Mouse (Mus musculus): Measurements from ENCODE around the gene Il9r. TPM values are rescaled to one million over a fixed set of nuclear protein-coding genes. Genes with fewer than 3 reads are reported as not detected.

The Il9r gene
- total RNA-seq, 1 experiment from 2014 or later = 0.41 TPM

DNA sequence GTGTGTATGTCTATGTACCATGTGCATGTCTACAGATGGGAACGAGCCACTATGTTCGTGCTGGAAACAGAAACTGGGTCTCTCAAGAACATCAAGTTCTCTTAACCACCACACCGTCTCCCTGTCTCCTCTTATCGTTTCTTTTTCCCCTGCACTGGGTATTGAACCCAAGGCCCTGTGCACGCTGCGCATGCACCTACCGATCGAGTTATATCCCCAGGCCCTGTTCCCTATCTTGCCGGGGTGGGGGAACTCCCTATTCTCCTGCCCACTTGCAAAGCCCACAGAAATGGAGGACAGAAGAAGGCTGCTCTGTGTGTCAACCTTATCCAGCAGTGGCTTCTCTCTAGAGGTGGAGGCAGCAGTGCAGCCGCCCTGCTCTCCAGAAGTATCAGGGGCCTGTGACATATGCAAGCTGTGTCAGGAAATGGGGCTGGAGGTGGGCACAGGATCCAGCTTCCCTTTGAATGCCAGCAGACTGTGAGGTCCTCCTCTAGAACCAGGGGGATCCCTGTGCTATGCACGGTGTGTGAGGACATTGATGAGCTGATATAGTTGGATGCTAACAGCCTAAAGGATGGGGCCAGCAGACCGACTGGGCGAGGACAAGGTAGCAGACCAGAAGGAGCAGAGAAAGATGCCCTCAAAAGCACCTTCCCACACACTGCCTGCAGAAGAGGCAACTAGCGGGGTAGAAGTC is 1.7 kb downstream of the Il9r start:
- peak; percentile 2 for DNase-seq

DNA sequence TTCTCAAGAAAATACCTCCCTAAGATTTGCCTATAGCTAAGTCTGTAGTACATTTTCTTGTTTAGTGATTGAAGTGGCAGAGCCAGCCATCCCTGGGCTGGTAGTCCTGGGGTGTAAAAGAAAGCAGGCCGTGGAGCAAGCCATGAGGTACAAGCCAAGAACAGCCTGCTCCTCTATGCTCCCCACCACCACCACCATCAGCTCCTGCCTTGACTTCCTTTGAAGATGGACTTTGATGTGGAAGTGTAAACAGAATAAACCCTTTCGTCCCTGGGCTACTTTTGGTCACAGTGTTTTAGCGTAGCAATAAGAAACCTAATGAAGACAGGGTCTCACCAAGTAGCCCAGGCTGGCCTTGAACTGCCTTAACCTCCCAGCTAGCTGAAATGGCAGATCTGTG is 2.3 kb downstream of the Il9r start:
- DNase-seq = peak; percentile 0

DNA sequence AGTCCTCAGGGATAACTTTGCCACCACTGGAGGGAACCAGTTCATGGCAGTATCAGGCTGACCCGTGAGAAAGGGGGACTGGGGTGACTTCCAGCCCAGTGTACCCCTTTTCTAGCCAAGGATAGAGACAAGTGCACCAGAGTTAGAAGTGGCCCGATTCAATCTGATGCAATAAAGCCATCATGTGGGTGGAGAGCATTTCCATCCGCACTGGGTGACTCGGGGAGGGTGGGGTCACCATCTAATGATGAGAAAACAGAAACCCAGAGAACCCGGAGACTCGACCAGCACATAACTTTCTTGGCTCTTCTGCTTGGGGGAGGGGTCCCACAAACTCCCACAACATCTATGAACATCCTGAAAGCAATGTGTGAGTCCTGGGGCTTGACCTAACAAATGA is 3.4 kb downstream of the Il9r start:
- peak; percentile 2 for DNase-seq

- DNase-seq = no peak
Measured at GRCm38 (mm10) chr11:32195867-32196540, 4.1 kb downstream of the Il9r start.

- no peak for DNase-seq
Measured at GRCm38 (mm10) chr11:32194626-32195025, 5.5 kb downstream of the Il9r start.

- no peak for DNase-seq
Measured at GRCm38 (mm10) chr11:32194086-32194485, 6.0 kb downstream of the Il9r start.

DNA sequence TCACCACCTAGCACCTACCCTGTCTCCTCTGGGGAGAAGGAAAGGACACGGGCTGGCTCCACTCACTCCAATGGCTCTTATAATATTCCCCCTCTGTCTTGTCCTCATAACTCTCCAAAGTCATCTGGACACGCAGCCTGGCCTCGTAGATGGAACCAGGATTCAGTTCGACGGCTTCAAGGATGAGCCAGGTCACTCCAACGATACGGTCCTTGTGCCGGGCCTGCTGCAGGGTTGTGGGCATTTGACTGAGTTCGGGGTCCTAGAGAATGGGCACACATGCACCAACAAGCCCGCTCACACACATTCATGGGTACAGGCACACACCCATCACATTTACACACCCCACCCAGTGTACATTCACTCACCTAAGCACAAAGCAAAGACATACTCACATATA is 6.9 kb downstream of the Il9r start:
- DNase-seq = no peak

DNA sequence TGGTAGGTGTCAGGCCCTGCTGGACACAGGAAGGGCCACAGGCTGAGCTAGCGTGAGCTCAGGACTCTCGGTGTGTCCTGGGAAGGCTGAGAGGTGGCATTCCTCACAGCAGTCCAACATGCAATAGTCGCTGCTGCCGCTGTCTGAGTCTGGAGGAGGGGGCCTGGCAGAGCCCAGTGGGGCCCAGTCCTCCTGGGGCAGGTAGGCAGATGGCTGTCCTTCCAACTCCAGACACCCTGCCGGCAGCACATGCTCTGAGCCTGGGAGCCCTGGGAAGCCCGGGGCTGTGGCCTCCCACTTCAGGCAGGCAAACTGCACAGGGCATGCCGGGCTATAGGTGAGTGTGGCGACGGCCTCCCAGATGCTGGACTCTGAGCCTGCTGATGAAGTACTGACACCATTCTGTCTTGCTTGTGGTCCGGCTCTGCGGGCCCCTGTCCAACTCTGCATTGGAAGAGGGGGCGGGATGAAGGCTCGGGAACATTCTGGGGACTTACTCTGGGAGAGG is 9.4 kb downstream of the Il9r start:
- DNase-seq = no peak

DNA sequence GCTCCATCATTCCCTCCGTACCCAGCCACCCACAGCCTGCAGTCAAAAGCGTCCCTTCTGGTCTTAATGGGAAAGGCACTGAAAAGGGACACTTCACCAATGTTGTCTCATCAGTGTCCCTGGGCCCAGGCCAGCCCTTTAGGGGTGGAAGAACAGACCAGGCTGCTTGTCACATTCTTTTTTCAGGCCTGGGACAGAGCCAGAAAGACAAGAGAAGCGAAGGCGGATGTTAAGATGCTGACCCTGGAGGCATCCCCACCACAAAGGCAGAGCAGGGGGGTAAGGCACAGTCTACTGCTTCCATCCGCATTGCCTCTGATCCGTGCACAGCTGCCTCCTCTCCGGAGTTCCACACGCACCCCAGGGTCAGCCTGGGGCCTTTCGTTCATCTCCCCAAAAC is 10.0 kb downstream of the Il9r start:
- no peak for DNase-seq

DNA sequence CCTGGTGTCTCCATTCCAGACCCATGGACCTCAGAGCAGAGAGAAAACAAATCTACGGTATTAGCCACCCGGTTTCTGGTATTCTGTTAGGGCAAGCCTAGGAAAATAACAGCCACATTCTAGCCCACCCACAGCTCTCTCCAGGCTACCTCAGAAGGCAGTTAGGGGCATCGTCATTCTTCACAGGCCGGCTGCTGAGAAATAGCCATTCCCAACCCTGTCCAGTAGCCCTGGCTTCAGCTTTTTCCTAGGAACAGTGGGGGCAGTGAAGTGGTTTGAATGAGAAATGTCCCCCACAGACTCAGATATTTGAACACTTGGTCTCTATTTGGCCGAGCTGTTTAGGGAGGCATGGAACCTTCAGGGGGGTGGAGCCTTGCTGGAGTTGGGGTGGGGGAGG is 10.6 kb downstream of the Il9r start:
- DNase-seq = no peak

- DNase-seq = no peak
Measured at GRCm38 (mm10) chr11:32188881-32189280, 11.2 kb downstream of the Il9r start.

GRCm38 (mm10) chr11:32187256-32187655 is 12.8 kb downstream of the Il9r start:
- DNase-seq = no peak

- DNase-seq = no peak
Measured at GRCm38 (mm10) chr11:32186031-32186430, 14.0 kb downstream of the Il9r start.

- DNase-seq = no peak
Measured at GRCm38 (mm10) chr11:32184469-32184868, 15.6 kb downstream of the Il9r start.

DNA sequence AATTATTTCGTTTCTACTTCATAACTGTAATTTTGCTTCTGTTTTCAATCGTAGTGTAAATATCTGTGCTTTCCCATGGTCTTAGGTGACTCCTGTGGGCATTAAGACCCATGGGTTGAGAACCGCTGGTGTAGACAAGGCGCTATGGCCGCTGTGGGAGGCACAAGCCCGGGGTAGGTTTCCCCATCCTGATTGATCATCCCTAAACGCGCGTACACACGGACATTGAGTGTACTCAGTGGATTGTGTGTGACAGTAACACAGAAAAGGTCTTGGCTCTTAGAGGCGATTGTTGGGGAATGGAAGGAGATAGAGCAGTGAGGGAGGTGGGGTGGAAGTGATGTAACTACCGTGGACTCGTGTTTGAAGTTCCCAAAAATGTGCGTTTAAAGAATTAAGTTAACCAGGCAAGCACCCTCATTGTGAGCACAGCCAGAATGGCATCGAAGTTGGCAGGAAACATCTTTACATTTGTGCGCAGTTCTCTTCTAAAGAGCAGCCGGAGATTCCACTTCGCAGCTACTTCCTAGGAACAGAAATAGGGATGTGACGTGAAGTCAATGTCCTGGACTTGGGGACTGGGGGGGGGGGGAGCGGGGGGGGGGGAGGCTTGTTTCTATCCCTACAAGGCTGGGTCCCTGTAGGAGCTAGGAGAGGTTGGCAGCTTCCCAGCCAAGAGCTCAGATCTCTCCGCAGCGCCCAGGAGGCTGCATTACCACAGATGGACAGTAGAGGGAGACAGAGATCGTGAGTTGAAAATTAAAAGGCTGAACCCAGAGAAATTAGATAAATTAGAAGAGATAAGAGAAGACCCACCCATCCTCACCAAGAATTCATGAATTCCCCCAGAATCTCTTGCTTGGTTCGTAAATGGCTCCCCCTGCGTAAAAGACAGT is 17.9 kb downstream of the Il9r start:
- DNase-seq = peak; percentile 85

DNA sequence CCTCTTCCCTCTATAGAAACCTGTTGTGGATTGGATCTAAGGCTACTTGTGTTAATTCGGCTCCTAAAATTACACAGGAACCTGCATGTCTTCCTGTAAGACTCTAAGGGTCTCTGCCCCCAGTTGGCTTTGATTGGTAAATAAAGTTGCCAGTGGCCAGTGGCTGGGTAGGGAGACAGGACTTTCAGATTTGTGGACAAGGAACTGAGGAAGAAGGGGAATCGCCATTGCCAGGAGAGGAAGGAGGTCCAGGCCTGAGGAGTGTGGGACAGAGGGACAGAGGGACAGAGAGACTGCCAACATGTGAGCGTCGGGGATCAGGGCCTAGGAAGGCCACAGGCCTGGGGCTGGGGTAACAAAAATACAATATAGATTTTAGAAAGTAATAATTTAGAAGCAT is 18.8 kb downstream of the Il9r start:
- no peak for DNase-seq

- DNase-seq = no peak
Measured at GRCm38 (mm10) chr11:32178506-32178905, 21.6 kb downstream of the Il9r start.

- no peak for DNase-seq
Measured at GRCm38 (mm10) chr11:32166683-32167082, 33.4 kb downstream of the Il9r start.

GRCm38 (mm10) chr11:32161922-32162804 is 37.9 kb downstream of the Il9r start:
- DNase-seq = peak; percentile 84

DNA sequence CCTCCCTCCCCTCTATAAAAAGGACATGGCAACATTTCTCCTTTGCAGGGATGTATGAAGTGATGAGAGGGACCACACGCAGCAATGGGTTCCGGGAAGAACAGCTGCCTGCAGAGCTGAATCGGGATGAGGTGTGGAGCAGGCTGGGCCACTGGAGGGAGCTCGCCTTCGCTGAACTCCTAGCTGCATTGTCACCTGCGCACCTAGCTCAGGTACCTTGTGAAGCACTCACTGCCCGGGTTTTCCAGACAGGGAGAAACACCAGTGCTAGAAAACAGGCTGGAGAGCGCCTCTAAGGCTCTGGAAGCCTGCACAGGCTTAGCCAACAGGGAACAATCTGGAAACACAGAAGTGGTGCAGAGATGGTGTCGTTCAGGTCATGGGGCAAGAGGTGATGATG is 38.6 kb downstream of the Il9r start:
- DNase-seq = no peak

DNA sequence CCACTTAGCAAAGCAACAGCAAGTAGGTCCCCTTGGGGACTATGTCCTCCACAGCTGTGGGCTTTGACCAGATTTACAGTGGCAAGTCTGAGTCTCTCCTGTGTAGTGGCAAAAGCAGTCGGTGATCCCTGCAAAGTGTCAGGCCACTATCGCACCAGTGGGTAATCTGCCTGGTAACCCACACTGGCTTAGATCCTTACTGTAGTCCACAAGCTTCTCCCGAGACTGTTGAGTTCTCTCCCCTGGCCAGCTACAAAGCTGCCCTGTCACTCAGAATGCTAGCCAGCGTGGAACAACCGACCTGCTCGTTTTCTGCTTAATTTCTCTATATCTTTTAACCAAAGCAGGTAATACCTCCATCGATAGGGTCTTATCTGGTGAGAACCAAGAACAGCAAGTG is 39.7 kb downstream of the Il9r start:
- DNase-seq = no peak

GRCm38 (mm10) chr11:32159176-32159575 is 40.9 kb downstream of the Il9r start:
- DNase-seq = no peak

Data from adrenal gland, postnatal 14 days (tissue).